Mouse (Mus musculus): Measurements from ENCODE around the gene Usf1. TPM values are rescaled to one million over a fixed set of nuclear protein-coding genes. Genes with fewer than 3 reads are reported as not detected.

The Usf1 gene
- polyA plus RNA-seq, 1 experiment = 106 TPM

- H3ac ChIP-seq (ENCODE audit: control insufficient read depth, insufficient read length) = no peak overlapping the region
- H3K79me2 ChIP-seq (ENCODE audit: control insufficient read depth, insufficient read depth) = no peaks in the 10 kb centered on the region
- no peak overlapping the region for H3K4me3 ChIP-seq
- TF ChIP-seq TCF12 (IDR thresholded peaks at IDR 0.05; ENCODE audit: insufficient read depth, poor library complexity, severe bottlenecking) = no peak
- no peaks in the 10 kb centered on the region for H3K36me3 ChIP-seq (ENCODE audit: control insufficient read depth, insufficient read depth)
- no peak overlapping the region for H3K4me2 ChIP-seq (ENCODE audit: low read depth)
- no peaks in the 10 kb centered on the region for H3K27me3 ChIP-seq (ENCODE audit: control insufficient read depth, insufficient read depth, insufficient read length)
These were observed 39.9 kb downstream of the Usf1 start for GRCm38 (mm10) chr1:171451001-171451400.

DNA sequence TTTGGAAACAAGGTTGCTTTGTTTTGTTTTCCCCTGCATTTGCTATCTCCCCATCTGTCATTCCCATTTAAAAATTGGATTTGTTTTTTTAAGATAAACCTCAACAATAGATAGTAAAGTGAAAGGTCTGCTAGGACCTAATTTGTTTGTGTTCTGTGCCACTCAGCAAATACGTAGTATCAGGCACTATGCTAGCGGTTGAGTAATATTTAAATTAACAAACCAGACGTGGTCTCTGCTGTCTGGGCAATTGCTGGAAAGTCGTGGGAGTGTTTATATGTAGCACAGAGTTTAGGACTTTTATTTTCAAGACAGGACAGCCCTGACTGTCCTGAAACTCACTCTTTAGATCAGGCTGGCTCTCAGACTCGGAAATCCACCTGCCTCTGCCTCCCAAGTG, 41.4 kb downstream of the Usf1 start:
- Histone ChIP-seq H3K4me3 (no peak overlapping the region), H3K79me2 (ENCODE audit: control insufficient read depth, insufficient read depth) (no peaks in the 10 kb centered on the region), H3K27me3 (ENCODE audit: control insufficient read depth, insufficient read depth, insufficient read length) (no peaks in the 10 kb centered on the region), H3K4me2 (ENCODE audit: low read depth) (no peak overlapping the region), H3ac (ENCODE audit: control insufficient read depth, insufficient read length) (no peak overlapping the region), H3K36me3 (ENCODE audit: control insufficient read depth, insufficient read depth) (no peaks in the 10 kb centered on the region)
- TF ChIP-seq TCF12 (IDR thresholded peaks at IDR 0.05; ENCODE audit: insufficient read depth, poor library complexity, severe bottlenecking) = no peak
- TF ChIP-seq POLR2AphosphoS2 (IDR thresholded peaks at IDR 0.05; ENCODE audit: insufficient read length, low read depth) = no peak
- TF ChIP-seq POLR2A (IDR thresholded peaks at IDR 0.05; ENCODE audit: insufficient read length, low read depth) = no peak
- no peak for TF ChIP-seq SRF (IDR thresholded peaks at IDR 0.05; ENCODE audit: control insufficient read depth, insufficient read length, low read depth)
- TF ChIP-seq CEBPB (IDR thresholded peaks at IDR 0.05; ENCODE audit: insufficient read depth, poor library complexity, severe bottlenecking) = no peak
- TF ChIP-seq MAX (IDR thresholded peaks at IDR 0.05; ENCODE audit: low read depth) = no peak
- no peak for TF ChIP-seq REST (IDR thresholded peaks at IDR 0.05; ENCODE audit: insufficient read depth, insufficient read length)
- no peak for TF ChIP-seq USF1 (IDR thresholded peaks at IDR 0.05; ENCODE audit: low read depth)
- no peak for TF ChIP-seq TCF3 (IDR thresholded peaks at IDR 0.05; ENCODE audit: insufficient read length, low read depth)
- no peak for TF ChIP-seq MYOD1 (IDR thresholded peaks at IDR 0.05; ENCODE audit: control insufficient read depth in 1 of 3, insufficient read length in 2 of 3, low read depth in 2 of 3)
- TF ChIP-seq MYOG (IDR thresholded peaks at IDR 0.05; ENCODE audit: control insufficient read depth in 1 of 3, insufficient read depth in 1 of 3, insufficient read length in 2 of 3, low read depth in 2 of 3) = no peak

- no peak overlapping the region for H3K4me3 ChIP-seq
- H3K27me3 ChIP-seq (ENCODE audit: control insufficient read depth, insufficient read depth, insufficient read length) = no peaks in the 10 kb centered on the region
- TF ChIP-seq CEBPB (IDR thresholded peaks at IDR 0.05; ENCODE audit: insufficient read depth, poor library complexity, severe bottlenecking) (peak; percentile 61; the same call in 1 of the 2 replicates), MYOD1 (IDR thresholded peaks at IDR 0.05; ENCODE audit: control insufficient read depth in 1 of 3, insufficient read length in 2 of 3, low read depth in 2 of 3) (no peak), TCF3 (IDR thresholded peaks at IDR 0.05; ENCODE audit: insufficient read length, low read depth) (no peak)
- H3K79me2 ChIP-seq (ENCODE audit: control insufficient read depth, insufficient read depth) = no peaks in the 10 kb centered on the region
- no peaks in the 10 kb centered on the region for H3K36me3 ChIP-seq (ENCODE audit: control insufficient read depth, insufficient read depth)
- no peak overlapping the region for H3ac ChIP-seq (ENCODE audit: control insufficient read depth, insufficient read length)
- no peak overlapping the region for H3K4me2 ChIP-seq (ENCODE audit: low read depth)
These were observed 41.8 kb downstream of the Usf1 start for GRCm38 (mm10) chr1:171452923-171453322.

GRCm38 (mm10) chr1:171454926-171455325, 43.8 kb downstream of the Usf1 start:
- Histone ChIP-seq H3ac (ENCODE audit: control insufficient read depth, insufficient read length) (no peak overlapping the region), H3K79me2 (ENCODE audit: control insufficient read depth, insufficient read depth) (no peaks in the 10 kb centered on the region), H3K36me3 (ENCODE audit: control insufficient read depth, insufficient read depth) (no peaks in the 10 kb centered on the region), H3K4me3 (no peak overlapping the region), H3K27me3 (ENCODE audit: control insufficient read depth, insufficient read depth, insufficient read length) (no peaks in the 10 kb centered on the region), H3K4me2 (ENCODE audit: low read depth) (no peak overlapping the region)
- no peak for TF ChIP-seq MYOG (IDR thresholded peaks at IDR 0.05; ENCODE audit: control insufficient read depth in 1 of 3, insufficient read depth in 1 of 3, insufficient read length in 2 of 3, low read depth in 2 of 3)
- TF ChIP-seq E2F4 (IDR thresholded peaks at IDR 0.05; ENCODE audit: insufficient read depth) = no peak
- TF ChIP-seq POLR2AphosphoS2 (IDR thresholded peaks at IDR 0.05; ENCODE audit: insufficient read length, low read depth) = no peak
- TF ChIP-seq TCF12 (IDR thresholded peaks at IDR 0.05; ENCODE audit: insufficient read depth, poor library complexity, severe bottlenecking) = no peak
- TF ChIP-seq POLR2A (IDR thresholded peaks at IDR 0.05; ENCODE audit: insufficient read length, low read depth) = no peak
- no peak for TF ChIP-seq CEBPB (IDR thresholded peaks at IDR 0.05; ENCODE audit: insufficient read depth, poor library complexity, severe bottlenecking)
- TF ChIP-seq TCF3 (IDR thresholded peaks at IDR 0.05; ENCODE audit: insufficient read length, low read depth) = no peak
- TF ChIP-seq USF1 (IDR thresholded peaks at IDR 0.05; ENCODE audit: low read depth) = no peak

- no peak overlapping the region for H3K4me2 ChIP-seq (ENCODE audit: low read depth)
- no peak for TF ChIP-seq TCF3 (IDR thresholded peaks at IDR 0.05; ENCODE audit: insufficient read length, low read depth)
- TF ChIP-seq POLR2A (IDR thresholded peaks at IDR 0.05; ENCODE audit: insufficient read length, low read depth) = no peak
- TF ChIP-seq E2F4 (IDR thresholded peaks at IDR 0.05; ENCODE audit: insufficient read depth) = no peak
- no peak for TF ChIP-seq SRF (IDR thresholded peaks at IDR 0.05; ENCODE audit: control insufficient read depth, insufficient read length, low read depth)
- no peak for TF ChIP-seq MYOD1 (IDR thresholded peaks at IDR 0.05; ENCODE audit: control insufficient read depth in 1 of 3, insufficient read length in 2 of 3, low read depth in 2 of 3)
- TF ChIP-seq CEBPB (IDR thresholded peaks at IDR 0.05; ENCODE audit: insufficient read depth, poor library complexity, severe bottlenecking) = no peak
- no peak for TF ChIP-seq MAX (IDR thresholded peaks at IDR 0.05; ENCODE audit: low read depth)
- no peak for TF ChIP-seq MYOG (IDR thresholded peaks at IDR 0.05; ENCODE audit: control insufficient read depth in 1 of 3, insufficient read depth in 1 of 3, insufficient read length in 2 of 3, low read depth in 2 of 3)
- TF ChIP-seq USF1 (IDR thresholded peaks at IDR 0.05; ENCODE audit: low read depth) = no peak
- TF ChIP-seq REST (IDR thresholded peaks at IDR 0.05; ENCODE audit: insufficient read depth, insufficient read length) = no peak
- no peak for TF ChIP-seq TCF12 (IDR thresholded peaks at IDR 0.05; ENCODE audit: insufficient read depth, poor library complexity, severe bottlenecking)
- TF ChIP-seq POLR2AphosphoS2 (IDR thresholded peaks at IDR 0.05; ENCODE audit: insufficient read length, low read depth) = no peak
- H3K27me3 ChIP-seq (ENCODE audit: control insufficient read depth, insufficient read depth, insufficient read length) = no peaks in the 10 kb centered on the region
- H3K79me2 ChIP-seq (ENCODE audit: control insufficient read depth, insufficient read depth) = no peaks in the 10 kb centered on the region
- no peak overlapping the region for H3ac ChIP-seq (ENCODE audit: control insufficient read depth, insufficient read length)
- no peak overlapping the region for H3K4me3 ChIP-seq
- peaks cover 4% of the 10 kb centered on the region for H3K36me3 ChIP-seq (ENCODE audit: control insufficient read depth, insufficient read depth)
These were observed 46.5 kb downstream of the Usf1 start for GRCm38 (mm10) chr1:171457568-171457967.
